Mouse (Mus musculus): ENCODE results near the gene Uqcr10.

DNA sequence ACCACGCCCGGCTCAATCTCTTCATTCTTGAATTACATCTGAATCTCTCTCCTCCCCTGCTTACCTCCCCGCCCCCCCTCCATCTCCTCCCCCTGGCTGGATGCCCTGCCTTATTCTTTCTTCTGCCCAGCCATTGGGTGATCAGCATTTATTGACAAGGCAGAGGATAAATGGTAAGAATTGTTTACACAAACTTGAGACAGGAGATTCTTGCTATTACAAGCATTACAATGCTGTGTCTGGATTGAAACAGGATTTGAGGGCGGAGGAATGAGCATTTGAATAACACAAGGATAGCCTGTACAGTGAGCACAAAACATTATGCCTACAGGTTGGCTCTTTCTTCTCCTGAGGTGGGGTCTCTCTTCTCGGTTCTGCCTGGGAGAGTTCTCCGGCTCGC, 13.8 kb downstream of the Uqcr10 start:
- TF ChIP-seq CTCF (IDR thresholded peaks at IDR 0.05) (no peak), EP300 (IDR thresholded peaks at IDR 0.05) (no peak)
